Comparison of ENCODE assay signal across 22 mouse cellular contexts in the genomic region with DNA sequence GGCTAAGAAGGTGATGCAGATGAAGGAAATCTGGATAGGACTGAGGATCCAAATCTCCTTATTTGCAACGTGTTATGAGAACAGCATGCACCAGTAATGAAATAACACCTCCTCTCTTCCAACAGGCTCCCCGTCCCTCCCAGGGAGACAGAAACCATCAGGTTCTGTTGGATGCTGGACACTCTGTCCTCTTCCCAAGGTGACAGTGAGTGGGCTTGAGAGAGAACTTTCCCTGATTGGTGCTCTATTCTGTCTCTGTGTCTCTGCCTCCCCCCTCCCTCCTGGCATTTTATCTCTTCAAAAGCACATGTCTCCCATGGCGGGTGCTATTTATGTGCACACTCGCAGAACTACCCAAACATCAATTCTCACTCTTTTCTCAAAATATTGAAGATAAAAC.
DNase-seq lines count a peak whose midpoint lies in the region; ATAC-seq and TF ChIP-seq lines count a peak whose summit lies in the region.
"Had no signal": no experiment of that assay in that cellular context is flagged by ENCODE, and none has a peak within 500 bp of the region (broad histone marks: within the 10 kb centered on the region; RNA-seq: fewer than 3 reads in every experiment).

No protein-coding gene starts in this region.

- no peaks in the 10 kb centered on the region for H3K36me3 ChIP-seq in heart, embryonic 16.5 days (ENCODE audit: control insufficient read depth, insufficient read depth)
- H3K36me3 ChIP-seq in hindbrain, embryonic 11.5 days (ENCODE audit: control insufficient read depth, insufficient read depth, low read length) = no peaks in the 10 kb centered on the region
- H3K36me3 ChIP-seq: embryonic facial prominence, embryonic 15.5 days; forebrain, embryonic 10.5 days; heart, embryonic 12.5 days; liver, embryonic 13.5 days; lung, embryonic 15.5 days; neural tube, embryonic 12.5 days had no signal

- no peak overlapping the region for H3K27ac ChIP-seq in heart, embryonic 16.5 days (ENCODE audit: low read length)
- H3K27ac ChIP-seq in layer of hippocampus, adult 2 months = peak overlapping the region; percentile 89
- no peak overlapping the region for H3K27ac ChIP-seq in hindbrain, embryonic 11.5 days (ENCODE audit: low read depth, low read length)
- H3K27ac ChIP-seq: embryonic facial prominence, embryonic 15.5 days; forebrain, embryonic 10.5 days; liver, embryonic 13.5 days; lung, embryonic 15.5 days; macrophage; neural tube, embryonic 12.5 days had no signal

- intact Hi-C loops in heart, postnatal 25 days (cut with DNase I) = no loop called here
- intact Hi-C loops in left cerebral cortex, postnatal 36 days (cut with DNase I) = no loop called here

- no peak for TF ChIP-seq CTCF in layer of hippocampus, adult 2 months (conservative IDR thresholded peaks at IDR 0.05)

- H3K4me3 ChIP-seq in heart, embryonic 16.5 days (ENCODE audit: low read length) = no peak overlapping the region
- no peak overlapping the region for H3K4me3 ChIP-seq in layer of hippocampus, adult 2 months
- no peak overlapping the region for H3K4me3 ChIP-seq in hindbrain, embryonic 11.5 days (ENCODE audit: low read depth, low read length)
- H3K4me3 ChIP-seq: embryonic facial prominence, embryonic 15.5 days; forebrain, embryonic 10.5 days; heart, embryonic 12.5 days; liver, embryonic 13.5 days; lung, embryonic 15.5 days; neural tube, embryonic 12.5 days had no signal

- 43% methylated on average over 4 of the region's 4 CpGs for WGBS in heart, embryonic 16.5 days
- 82% methylated on average over 4 of the region's 4 CpGs for WGBS in hindbrain, embryonic 11.5 days

- H3K4me2 ChIP-seq in heart, embryonic 16.5 days (ENCODE audit: low read depth, low read length) = peak overlapping the region; percentile 1; the same call in 1 of the 2 replicates
- H3K4me2 ChIP-seq in hindbrain, embryonic 11.5 days (replicated peaks; ENCODE audit: low read depth, low read length) = no peak overlapping the region
- H3K4me2 ChIP-seq: embryonic facial prominence, embryonic 15.5 days; heart, embryonic 12.5 days; liver, embryonic 13.5 days; lung, embryonic 15.5 days; midbrain, embryonic 11.5 days; neural tube, embryonic 12.5 days had no signal

- H3K9me3 ChIP-seq in heart, embryonic 16.5 days (replicated peaks; ENCODE audit: control insufficient read depth, low read length) = no peaks in the 10 kb centered on the region
- H3K9me3 ChIP-seq in hindbrain, embryonic 11.5 days (ENCODE audit: control insufficient read depth, low read length) = no peaks in the 10 kb centered on the region
- H3K9me3 ChIP-seq: embryonic facial prominence, embryonic 15.5 days; forebrain, embryonic 10.5 days; heart, embryonic 12.5 days; liver, embryonic 13.5 days; lung, embryonic 15.5 days; neural tube, embryonic 12.5 days had no signal

- H3K9ac ChIP-seq in heart, embryonic 16.5 days (ENCODE audit: low read length) = no peak overlapping the region
- no peak overlapping the region for H3K9ac ChIP-seq in hindbrain, embryonic 11.5 days (ENCODE audit: low read depth, low read length)
- H3K9ac ChIP-seq: embryonic facial prominence, embryonic 15.5 days; heart, embryonic 12.5 days; liver, embryonic 13.5 days; lung, embryonic 15.5 days; neural tube, embryonic 12.5 days had no signal

- no peaks in the 10 kb centered on the region for H3K27me3 ChIP-seq in heart, embryonic 16.5 days (ENCODE audit: control insufficient read depth, insufficient read depth, low read length)
- H3K27me3 ChIP-seq in hindbrain, embryonic 11.5 days (ENCODE audit: control insufficient read depth, insufficient read depth, low read length) = no peaks in the 10 kb centered on the region
- H3K27me3 ChIP-seq: embryonic facial prominence, embryonic 15.5 days; heart, embryonic 12.5 days; liver, embryonic 13.5 days; lung, embryonic 15.5 days; neural tube, embryonic 12.5 days; Patski had no signal

- DNase-seq in heart, postnatal 25 days (ENCODE audit: low spot score) = no peak
- peak; percentile 78 for DNase-seq in right cerebral cortex, adult 18-20 months
- DNase-seq in right cerebral cortex, postnatal 14 days = no peak
- DNase-seq in layer of hippocampus, adult 2 months (ENCODE audit: low spot score in 2 of 2) = peak; percentile 34 to 59
- peak; percentile 52 to 68 for DNase-seq in left cerebral cortex, postnatal 36 days (ENCODE audit: low spot score in 2 of 2)
- no peak for DNase-seq in hindbrain, embryonic 11.5 days (ENCODE audit: low spot score)
- no peak for DNase-seq in embryo, embryonic 9.5 days (ENCODE audit: extremely low spot score)
- DNase-seq: adrenal gland, postnatal 36 days; cerebellum, adult 9-11 months; kidney, adult 8-10 months; kidney, postnatal 36 days; liver, embryonic 13.5 days; spleen, adult 18-20 months had no signal

- peak; percentile 32; the same call in 1 of the 2 replicates for ATAC-seq in heart, embryonic 16.5 days (replicated peaks; ENCODE audit: extremely low read depth, insufficient read depth, low FRiP score)
- no peak for ATAC-seq in hindbrain, embryonic 11.5 days (ENCODE audit: low FRiP score)
- ATAC-seq: Patski had no signal

- H3K4me1 ChIP-seq in heart, embryonic 16.5 days (ENCODE audit: control insufficient read depth, insufficient read depth, low read length) = peaks cover 5% of the 10 kb centered on the region; the same call in 1 of the 2 replicates
- H3K4me1 ChIP-seq in hindbrain, embryonic 11.5 days (replicated peaks; ENCODE audit: control insufficient read depth, insufficient read depth, low read length) = no peaks in the 10 kb centered on the region
- H3K4me1 ChIP-seq: embryonic facial prominence, embryonic 15.5 days; forebrain, embryonic 10.5 days; liver, embryonic 13.5 days; lung, embryonic 15.5 days; neural tube, embryonic 12.5 days had no signal

Comparison
In these comparisons a context has a peak if more than half of its experiments do, and no peak if none do; other contexts are left out.
1. DNase-seq: peak in right cerebral cortex, adult 18-20 months (single experiment), layer of hippocampus, adult 2 months (2 of 2) and left cerebral cortex, postnatal 36 days (2 of 2); none in heart, postnatal 25 days (single experiment), right cerebral cortex, postnatal 14 days (single experiment), hindbrain, embryonic 11.5 days (single experiment) and embryo, embryonic 9.5 days (single experiment).